18 mouse cellular contexts compared by ENCODE assay signal in genomic region chr6:145374372-145374771, GRCm38 (mm10).
DNase-seq lines count a peak whose midpoint lies in the region; ATAC-seq and TF ChIP-seq lines count a peak whose summit lies in the region.
"Had no signal": no experiment of that assay in that cellular context is flagged by ENCODE, and none has a peak within 500 bp of the region (broad histone marks: within the 10 kb centered on the region; RNA-seq: fewer than 3 reads in every experiment).

No protein-coding gene starts in this region.

- no peak overlapping the region for H3K4me3 ChIP-seq in embryonic fibroblast, embryonic 13.5 days (ENCODE audit: insufficient read depth, low read length)
- H3K4me3 ChIP-seq in kidney, embryonic 14.5 days (ENCODE audit: low read length): no peak overlapping the region
- H3K4me3 ChIP-seq in midbrain, embryonic 13.5 days (replicated peaks): no peak overlapping the region
- H3K4me3 ChIP-seq: embryonic facial prominence, embryonic 12.5 days; forebrain, embryonic 12.5 days; heart, embryonic 15.5 days; hindbrain, embryonic 15.5 days had no signal

- H3K9me3 ChIP-seq in kidney, embryonic 14.5 days (ENCODE audit: control insufficient read depth, low read length): no peaks in the 10 kb centered on the region
- H3K9me3 ChIP-seq in midbrain, embryonic 13.5 days: no peaks in the 10 kb centered on the region
- H3K9me3 ChIP-seq: embryonic facial prominence, embryonic 12.5 days; forebrain, embryonic 12.5 days; heart, embryonic 15.5 days; hindbrain, embryonic 15.5 days had no signal

- no peaks in the 10 kb centered on the region for H3K27me3 ChIP-seq in kidney, embryonic 14.5 days (ENCODE audit: control insufficient read depth, insufficient read depth, low read length)
- H3K27me3 ChIP-seq in midbrain, embryonic 13.5 days: no peaks in the 10 kb centered on the region
- H3K27me3 ChIP-seq: embryonic facial prominence, embryonic 12.5 days; hindbrain, embryonic 15.5 days; Patski had no signal

- H3K27ac ChIP-seq in embryonic fibroblast, embryonic 13.5 days (ENCODE audit: insufficient read depth, low read length): peak overlapping the region; percentile 75; the same call in 1 of the 2 replicates
- H3K27ac ChIP-seq in kidney, embryonic 14.5 days (ENCODE audit: low read depth, low read length): no peak overlapping the region
- no peak overlapping the region for H3K27ac ChIP-seq in midbrain, embryonic 13.5 days
- H3K27ac ChIP-seq: embryonic facial prominence, embryonic 12.5 days; forebrain, embryonic 12.5 days; heart, embryonic 15.5 days; hindbrain, embryonic 15.5 days had no signal

- peak; percentile 57 for ATAC-seq in CD4-positive, CD25-positive, alpha-beta regulatory T cell, adult 4 months
- no peak for ATAC-seq in kidney, embryonic 14.5 days (ENCODE audit: low FRiP score, low TSS enrichment)
- ATAC-seq in midbrain, embryonic 13.5 days: no peak
- ATAC-seq: forebrain, embryonic 16.5 days had no signal

- H3K4me1 ChIP-seq in embryonic fibroblast, embryonic 13.5 days (ENCODE audit: control insufficient read depth, insufficient read depth, low read length): peaks cover 32% of the 10 kb centered on the region
- peaks cover 5% of the 10 kb centered on the region; the same call in 1 of the 2 replicates for H3K4me1 ChIP-seq in kidney, embryonic 14.5 days (ENCODE audit: control insufficient read depth, insufficient read depth, low read length)
- H3K4me1 ChIP-seq in midbrain, embryonic 13.5 days (replicated peaks): peaks cover 16% of the 10 kb centered on the region

- peak; percentile 58 for DNase-seq in CD4-positive helper T cell, adult 2 months (ENCODE audit: low read depth, low spot score)
- peak; percentile 67 for DNase-seq in naive thymus-derived CD4-positive, alpha-beta T cell, adult 2 months (ENCODE audit: low read depth)
- DNase-seq: adrenal gland, adult 8-10 months; cerebellum, adult 11 months; cerebellum, adult 8-10 months; gastrocnemius, postnatal 10 days; heart, adult 18-20 months had no signal

- H3K36me3 ChIP-seq in kidney, embryonic 14.5 days (ENCODE audit: control insufficient read depth, insufficient read depth, low read length): no peaks in the 10 kb centered on the region
- H3K36me3 ChIP-seq in midbrain, embryonic 13.5 days: no peaks in the 10 kb centered on the region
- H3K36me3 ChIP-seq: embryonic facial prominence, embryonic 12.5 days; forebrain, embryonic 12.5 days; heart, embryonic 15.5 days; hindbrain, embryonic 15.5 days had no signal

- no peak for TF ChIP-seq CTCF in embryonic fibroblast, embryonic 13.5 days (IDR thresholded peaks at IDR 0.05; ENCODE audit: borderline replicate concordance, insufficient read depth, low read length)

- WGBS in kidney, embryonic 14.5 days: 75% methylated on average over 2 of the region's 2 CpGs
- WGBS in midbrain, embryonic 13.5 days: 87% methylated on average over 2 of the region's 2 CpGs

- no peak overlapping the region for H3K4me2 ChIP-seq in kidney, embryonic 14.5 days (replicated peaks; ENCODE audit: low read depth, low read length)
- H3K4me2 ChIP-seq in midbrain, embryonic 13.5 days (replicated peaks): no peak overlapping the region
- H3K4me2 ChIP-seq: embryonic facial prominence, embryonic 12.5 days; forebrain, embryonic 12.5 days; heart, embryonic 11.5 days; heart, embryonic 15.5 days; hindbrain, embryonic 15.5 days had no signal

- no peak overlapping the region for H3K9ac ChIP-seq in kidney, embryonic 14.5 days (ENCODE audit: low read depth, low read length)
- H3K9ac ChIP-seq in midbrain, embryonic 13.5 days (replicated peaks): no peak overlapping the region
- H3K9ac ChIP-seq: embryonic facial prominence, embryonic 12.5 days; forebrain, embryonic 12.5 days; heart, embryonic 15.5 days; hindbrain, embryonic 15.5 days had no signal

- no peak for TF ChIP-seq POLR2A in embryonic fibroblast, embryonic 13.5 days (IDR thresholded peaks at IDR 0.05; ENCODE audit: low read depth, low read length)
